Mouse (Mus musculus): ENCODE measurements at regions not wholly inside any gene's neighbourhood (a gene's known extent, or its start where the extent isn't known, plus 50 kb on each side); places are given as distances from the start of the nearest gene placed in this dataset.
A peak's percentile ranks its signal among the peaks of the same experiment; 100 is the strongest.

GRCm38 (mm10) chr6:4398599-4398980, 106.0 kb upstream of the Col1a2 start:
- DNase-seq (ENCODE audit: low read depth, low spot score): no peak

- DNase-seq (ENCODE audit: low read depth, low spot score): peak; percentile 47
These were observed 99.3 kb upstream of the Col1a2 start for GRCm38 (mm10) chr6:4405301-4405700.

- DNase-seq (ENCODE audit: low read depth, low spot score): peak; percentile 54
These were observed 96.9 kb upstream of the Col1a2 start for GRCm38 (mm10) chr6:4407748-4408147.

DNA sequence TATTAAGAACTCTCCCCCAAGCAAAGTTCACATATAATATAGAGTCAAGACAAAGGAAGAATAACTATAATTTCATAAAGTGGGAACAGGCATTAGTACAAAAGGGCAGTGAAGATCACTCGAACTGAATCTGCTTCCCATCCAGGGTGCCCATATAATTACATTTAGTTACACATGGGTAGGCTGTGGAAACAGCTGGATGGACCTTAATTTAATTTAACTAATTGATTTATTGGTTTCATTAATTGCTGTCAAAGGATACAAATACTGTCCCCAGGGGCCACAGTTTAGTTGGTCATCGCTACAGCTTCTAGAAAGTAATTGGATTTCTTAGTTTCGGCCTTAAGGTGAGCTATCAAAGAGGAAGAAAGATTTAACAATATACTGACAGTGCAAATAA, 91.4 kb upstream of the Col1a2 start:
- DNase-seq (ENCODE audit: low read depth, low spot score): no peak

- DNase-seq (ENCODE audit: low read depth, low spot score): peak; percentile 57
These were observed 90.4 kb upstream of the Col1a2 start for GRCm38 (mm10) chr6:4414166-4414565.

GRCm38 (mm10) chr6:4415206-4415605, 89.4 kb upstream of the Col1a2 start:
- DNase-seq (ENCODE audit: low read depth, low spot score): no peak

- peak; percentile 51 for DNase-seq (ENCODE audit: low read depth, low spot score)
These were observed 87.3 kb upstream of the Col1a2 start for GRCm38 (mm10) chr6:4417247-4417709.

- no peak for DNase-seq (ENCODE audit: low read depth, low spot score)
These were observed 86.2 kb upstream of the Col1a2 start for GRCm38 (mm10) chr6:4418376-4418775.

- peak; percentile 33 for DNase-seq (ENCODE audit: low read depth, low spot score)
These were observed 85.7 kb upstream of the Col1a2 start for GRCm38 (mm10) chr6:4418941-4419351.

GRCm38 (mm10) chr6:4421466-4421865, 83.1 kb upstream of the Col1a2 start:
- no peak for DNase-seq (ENCODE audit: low read depth, low spot score)

GRCm38 (mm10) chr6:4427122-4427521, 77.5 kb upstream of the Col1a2 start:
- no peak for DNase-seq (ENCODE audit: low read depth, low spot score)

- DNase-seq (ENCODE audit: low read depth, low spot score): peak; percentile 23
These were observed 73.8 kb upstream of the Col1a2 start for GRCm38 (mm10) chr6:4430704-4431310.

GRCm38 (mm10) chr6:4432192-4432591, 72.4 kb upstream of the Col1a2 start:
- DNase-seq (ENCODE audit: low read depth, low spot score): no peak

GRCm38 (mm10) chr6:4436439-4436838, 68.2 kb upstream of the Col1a2 start:
- no peak for DNase-seq (ENCODE audit: low read depth, low spot score)

GRCm38 (mm10) chr6:4436874-4437273, 67.7 kb upstream of the Col1a2 start:
- DNase-seq (ENCODE audit: low read depth, low spot score): no peak

DNA sequence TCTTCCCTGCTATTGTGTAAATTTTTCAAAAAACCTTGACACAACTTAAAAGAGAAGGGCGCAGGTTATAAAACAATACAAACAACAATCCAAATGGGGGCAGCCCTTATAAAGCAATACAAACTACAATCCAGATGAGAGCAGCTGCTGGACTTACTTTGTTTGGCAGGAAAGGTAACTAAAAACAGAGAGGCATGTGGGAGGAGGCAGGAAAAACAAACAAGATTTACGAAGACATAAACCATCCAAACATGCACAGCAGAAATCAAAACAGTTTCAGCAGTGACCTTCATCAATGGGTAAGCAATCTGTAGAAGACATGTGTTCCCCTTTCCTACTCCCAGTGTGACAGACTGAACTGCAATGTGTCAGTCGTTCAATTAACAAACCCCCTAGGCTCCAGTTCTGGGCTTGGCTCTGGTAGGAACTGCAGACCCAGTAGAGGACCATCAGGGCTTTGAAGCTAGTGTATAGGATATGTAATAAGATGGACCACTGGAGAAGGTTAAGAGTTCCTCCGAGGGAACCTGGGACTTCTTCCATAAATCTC, 62.9 kb upstream of the Col1a2 start:
- DNase-seq (ENCODE audit: low read depth, low spot score): no peak

GRCm38 (mm10) chr6:4445906-4446305, 58.7 kb upstream of the Col1a2 start:
- no peak for DNase-seq (ENCODE audit: low read depth, low spot score)

- DNase-seq (ENCODE audit: low read depth, low spot score): no peak
These were observed 53.4 kb upstream of the Col1a2 start for GRCm38 (mm10) chr6:4451227-4451626.
